Mouse (Mus musculus): Measurements from ENCODE around the gene Psmb6. TPM values are rescaled to one million over a fixed set of nuclear protein-coding genes. Genes with fewer than 3 reads are reported as not detected.

Psmb6 gene
- total RNA-seq, 2 experiments from 2014 or later: 326 to 361 TPM

GRCm38 (mm10) chr11:70571641-70572040 is 46.5 kb downstream of the Psmb6 start:
- DNase-seq: no peak

- no peak for DNase-seq
Observed at GRCm38 (mm10) chr11:70572348-70572902, 47.3 kb downstream of the Psmb6 start.

- no peak for DNase-seq
Observed at GRCm38 (mm10) chr11:70573872-70574271, 48.7 kb downstream of the Psmb6 start.

- DNase-seq: no peak
Observed at GRCm38 (mm10) chr11:70577201-70577600, 52.0 kb downstream of the Psmb6 start.

Other genes with a start within 250 kb of the Psmb6 start
- not detected for gene Alox12e, start 202.7 kb upstream of the Psmb6 start, total RNA-seq (2021)
- under 1 TPM in 1 of 2 experiments, not detected in 1; 0.52 TPM for gene Alox15, start 173.3 kb upstream of the Psmb6 start, total RNA-seq (2021)
- gene Pelp1, start 115.3 kb upstream of the Psmb6 start, total RNA-seq (2021): 10 to 100 TPM; 20.2 to 21.4 TPM
- gene Arrb2, start 92.7 kb upstream of the Psmb6 start, total RNA-seq (2021): 10 to 100 TPM; 11.0 TPM
- gene Med11, start 73.4 kb upstream of the Psmb6 start, total RNA-seq (2021): 10 to 100 TPM in 1 of 2 experiments, 1 to 10 TPM in 1; 7.6 to 11.0 TPM
- gene Zmynd15, start 65.9 kb upstream of the Psmb6 start, total RNA-seq (2021): 1 to 10 TPM in 1 of 2 experiments, under 1 TPM in 1; 0.52 to 1.6 TPM
- gene Cxcl16, start 65.4 kb upstream of the Psmb6 start, total RNA-seq (2021): 1 to 10 TPM; 3.4 to 5.1 TPM
- not detected for gene Tm4sf5, start 20.1 kb upstream of the Psmb6 start, total RNA-seq (2021)
- not detected for gene Vmo1, start 10.8 kb upstream of the Psmb6 start, total RNA-seq (2021)
- gene Gltpd2, start 6.2 kb upstream of the Psmb6 start, total RNA-seq (2021): not detected
- not detected for gene Gm40193, start 7.6 kb downstream of the Psmb6 start, total RNA-seq (2021)
- gene Pld2, start 14.7 kb downstream of the Psmb6 start, total RNA-seq (2021): 10 to 100 TPM; 16.4 to 21.3 TPM
- 10 to 100 TPM; 28.6 to 37.0 TPM for gene Mink1, start 37.5 kb downstream of the Psmb6 start, total RNA-seq (2021)
- gene 4930544D05Rik, start 90.5 kb downstream of the Psmb6 start, total RNA-seq (2021): not detected
- gene Chrne, start 93.8 kb downstream of the Psmb6 start, total RNA-seq (2021): 10 to 100 TPM; 30.7 to 35.0 TPM
- gene Gp1ba, start 113.8 kb downstream of the Psmb6 start, total RNA-seq (2021): under 1 TPM; 0.12 to 0.29 TPM
- 10 to 100 TPM; 41.9 to 43.7 TPM for gene Rnf167, start 121.9 kb downstream of the Psmb6 start, total RNA-seq (2021)
- gene Slc25a11, start 122.1 kb downstream of the Psmb6 start, total RNA-seq (2021): 100 to 1,000 TPM; 252 to 283 TPM
- 100 to 1,000 TPM; 465 to 491 TPM for gene Pfn1, start 129.3 kb downstream of the Psmb6 start, total RNA-seq (2021)
- 1,000 to 10,000 TPM; 5,193 to 5,983 TPM for gene Eno3, start 131.8 kb downstream of the Psmb6 start, total RNA-seq (2021)
- 100 to 1,000 TPM; 131 to 133 TPM for gene Spag7, start 144.0 kb downstream of the Psmb6 start, total RNA-seq (2021)
- 10 to 100 TPM; 20.6 to 21.8 TPM for gene Camta2, start 162.7 kb downstream of the Psmb6 start, total RNA-seq (2021)
- 1 to 10 TPM; 1.6 to 2.5 TPM for gene Inca1, start 174.8 kb downstream of the Psmb6 start, total RNA-seq (2021)
- 100 to 1,000 TPM; 195 to 205 TPM for gene Kif1c, start 175.2 kb downstream of the Psmb6 start, total RNA-seq (2021)
- 10 to 100 TPM; 11.6 to 12.4 TPM for gene Zfp3, start 238.8 kb downstream of the Psmb6 start, total RNA-seq (2021)